Mouse (Mus musculus): ENCODE measurements around the gene Hsd3b6.
"Not testable (repeated sequence)": the region's sequence is repeated elsewhere in the genome, so short reads cannot be mapped to it uniquely, and the experiment has no call there.

The Hsd3b6 gene

DNA sequence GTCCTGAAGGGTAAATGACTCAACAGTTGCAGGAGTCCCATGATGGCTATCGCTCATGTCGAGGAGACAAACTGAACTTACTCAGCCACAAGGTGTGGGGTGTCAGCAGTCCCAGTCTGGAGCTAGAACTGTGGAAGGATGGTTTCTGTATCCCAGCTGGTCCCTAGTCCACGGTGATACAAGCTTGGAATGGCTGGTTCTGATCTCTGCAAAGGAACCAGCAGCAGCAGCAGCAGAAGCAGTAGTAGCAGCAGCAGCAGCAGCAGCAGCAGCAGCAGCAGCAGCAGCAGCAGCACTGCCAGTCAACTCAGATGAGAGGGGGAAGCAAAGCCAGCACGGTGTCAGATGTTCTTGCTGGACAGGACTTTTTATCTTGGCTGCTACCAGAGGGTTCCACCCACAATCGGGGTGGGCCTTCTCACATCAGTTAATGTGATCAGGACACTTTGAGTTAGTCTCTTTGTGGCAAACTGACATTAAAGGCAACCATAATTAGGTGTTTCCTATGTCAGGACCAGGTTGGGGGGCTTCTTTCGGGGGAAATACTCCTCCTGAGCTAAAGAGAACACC is at the start of gene Hsd3b6:
Gene Hsd3b6, minus strand, starts transcription at position 343 of the 570 bp plus-strand sequence.
- no peak for DNase-seq

- DNase-seq, result no peak
Observed at GRCm38 (mm10) chr3:98862800-98863199, 48.6 kb upstream of the Hsd3b6 start.

DNA sequence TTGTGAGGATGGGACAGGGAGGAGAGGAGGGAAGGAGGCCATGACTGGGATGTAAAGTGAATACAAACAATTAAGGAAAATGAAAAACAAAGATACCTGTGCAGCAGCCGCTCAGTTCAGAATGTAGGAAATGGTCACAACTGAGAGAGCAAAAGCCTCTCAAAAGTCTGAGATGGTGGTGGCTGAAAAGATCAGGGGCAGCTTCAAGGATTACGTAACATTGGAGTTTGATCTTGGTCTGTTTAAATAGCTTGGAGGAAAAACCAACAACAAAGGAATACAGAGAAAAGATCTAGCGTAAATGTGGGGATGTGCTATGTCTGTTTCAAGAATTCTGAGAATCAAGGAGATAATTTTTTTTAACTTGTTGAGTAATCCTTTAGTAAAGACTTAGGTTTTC is 45.3 kb upstream of the Hsd3b6 start, which contains the start of gene Hsd3b1:
Gene Hsd3b1, minus strand, starts transcription at position 219 of the 400 bp plus-strand sequence.
- no peak for DNase-seq

DNA sequence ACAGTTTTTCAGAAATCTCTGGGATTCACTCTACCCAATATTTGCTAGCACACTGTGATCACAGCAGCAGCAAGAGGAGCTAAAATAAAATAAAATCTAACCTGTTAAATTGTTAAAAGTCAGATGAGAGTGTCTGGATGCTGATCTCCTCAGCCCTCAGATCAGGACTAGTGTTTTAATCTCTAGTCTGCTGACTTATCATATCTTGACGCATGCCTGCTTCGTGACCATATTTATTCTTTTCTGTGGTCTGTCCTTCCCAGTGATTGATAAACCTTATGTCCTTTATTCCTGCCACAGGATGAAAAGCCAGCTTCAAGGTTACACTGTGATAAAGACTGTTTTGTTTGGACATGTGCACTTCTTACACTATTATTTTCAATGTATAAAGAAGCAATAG is 43.8 kb upstream of the Hsd3b6 start:
- no peak for DNase-seq

GRCm38 (mm10) chr3:98856892-98857291 is 42.6 kb upstream of the Hsd3b6 start:
- no peak for DNase-seq

DNA sequence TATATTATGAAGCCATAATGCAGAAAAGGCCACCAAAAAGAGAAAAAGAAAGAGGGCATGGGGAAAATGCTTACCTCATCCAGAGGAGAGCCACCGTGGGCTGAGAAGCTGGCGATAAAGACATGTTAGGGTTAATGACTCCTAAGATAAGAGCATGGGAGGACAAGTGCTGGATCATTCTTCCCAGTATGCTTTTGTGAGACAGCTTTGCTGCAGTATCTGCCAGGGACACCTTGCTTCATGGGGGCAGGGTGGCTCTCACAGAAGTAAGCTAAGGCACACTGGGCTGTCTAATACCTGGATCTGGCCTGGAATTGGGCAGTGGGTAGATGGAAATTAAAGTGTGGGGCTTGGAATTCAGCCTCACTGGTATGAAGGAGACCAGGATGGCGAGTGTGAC is 40.9 kb upstream of the Hsd3b6 start:
- no peak for DNase-seq

GRCm38 (mm10) chr3:98853685-98854084 is 39.4 kb upstream of the Hsd3b6 start:
- DNase-seq, result no peak

DNA sequence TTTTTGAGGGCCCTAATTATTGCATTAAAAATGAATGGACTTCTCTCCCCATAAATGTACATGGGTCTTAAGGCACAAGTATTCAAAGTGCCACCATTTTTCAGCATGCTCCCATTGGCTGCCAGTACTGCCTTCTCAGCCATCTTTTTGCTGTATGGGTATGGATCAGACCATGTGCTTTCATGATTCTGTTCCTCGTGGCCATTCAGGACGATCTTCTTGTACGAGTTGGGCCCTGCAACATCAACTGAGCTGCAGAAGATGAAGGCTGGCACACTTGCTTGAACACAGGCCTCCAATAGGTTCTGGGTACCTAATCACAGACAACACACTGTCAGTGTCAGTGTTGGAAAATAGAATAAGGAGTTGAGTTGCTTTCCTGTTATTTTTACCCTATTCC is 38.8 kb upstream of the Hsd3b6 start:
- no peak for DNase-seq

- DNase-seq, result no peak
Observed at GRCm38 (mm10) chr3:98852631-98853030, 38.4 kb upstream of the Hsd3b6 start.

DNA sequence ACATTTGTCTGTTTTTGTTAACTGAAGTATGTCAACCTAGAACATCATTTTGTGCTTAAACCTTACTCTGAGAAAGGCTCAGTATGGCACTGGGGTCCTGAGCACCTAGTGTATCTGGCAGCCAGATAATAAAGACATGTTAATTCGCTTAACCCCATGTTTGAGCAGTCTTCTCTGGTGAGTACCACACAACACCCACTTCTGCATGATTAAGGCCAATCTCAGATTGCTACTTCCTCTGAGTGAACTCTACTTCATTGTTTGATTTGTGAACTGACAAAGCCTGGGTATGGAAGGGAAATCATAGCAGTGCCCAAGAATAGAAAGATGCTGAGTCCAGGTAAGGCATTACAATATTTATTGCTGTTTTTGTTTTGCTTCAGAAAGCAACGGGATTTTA is 37.6 kb upstream of the Hsd3b6 start:
- DNase-seq, result no peak

GRCm38 (mm10) chr3:98850262-98850661 is 36.0 kb upstream of the Hsd3b6 start:
- no peak for DNase-seq

DNA sequence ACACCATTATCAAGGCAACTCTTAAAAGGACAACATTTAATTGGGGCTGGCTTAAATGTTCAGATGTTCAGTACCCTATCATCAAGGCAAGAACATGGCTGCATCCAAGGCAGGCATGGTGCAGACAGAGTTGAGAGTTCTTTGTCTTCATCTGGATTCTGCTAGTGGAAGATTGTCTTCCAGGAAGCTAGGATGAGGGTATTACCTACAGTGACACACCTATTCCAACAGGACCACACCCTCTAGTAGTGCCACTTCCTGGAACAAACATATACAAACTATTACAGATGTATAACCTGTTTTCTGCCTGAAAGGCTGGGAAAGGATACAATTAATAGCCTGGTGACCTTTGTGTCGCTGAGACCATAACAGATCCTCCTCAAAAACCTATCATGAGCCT is 34.7 kb upstream of the Hsd3b6 start:
- no peak for DNase-seq

DNA sequence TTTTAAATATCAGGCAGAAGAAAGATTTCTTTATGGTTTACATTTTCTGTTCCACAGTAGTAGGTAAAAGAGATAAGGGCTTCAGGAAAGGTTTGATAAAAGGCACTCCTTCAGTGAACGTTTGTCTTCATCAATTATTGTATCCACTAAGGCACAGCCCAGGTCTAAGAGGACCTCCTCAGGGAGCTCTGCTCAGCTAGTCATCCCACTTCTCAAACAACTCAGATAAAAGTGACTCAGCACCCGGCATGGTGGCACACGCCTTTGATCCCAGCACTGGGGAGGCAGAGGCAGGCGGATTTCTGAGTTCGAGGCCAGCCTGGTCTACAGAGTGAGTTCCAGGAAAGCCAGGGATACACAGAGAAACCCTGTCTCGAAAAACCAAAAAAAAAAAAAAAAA is 1.6 kb downstream of the Hsd3b6 start:
- DNase-seq, result not testable (repeated sequence)

GRCm38 (mm10) chr3:98805032-98805431 is 9.2 kb downstream of the Hsd3b6 start:
- not testable (repeated sequence) for DNase-seq

- DNase-seq, result no peak
Observed at GRCm38 (mm10) chr3:98786551-98786950, 27.7 kb downstream of the Hsd3b6 start.

DNA sequence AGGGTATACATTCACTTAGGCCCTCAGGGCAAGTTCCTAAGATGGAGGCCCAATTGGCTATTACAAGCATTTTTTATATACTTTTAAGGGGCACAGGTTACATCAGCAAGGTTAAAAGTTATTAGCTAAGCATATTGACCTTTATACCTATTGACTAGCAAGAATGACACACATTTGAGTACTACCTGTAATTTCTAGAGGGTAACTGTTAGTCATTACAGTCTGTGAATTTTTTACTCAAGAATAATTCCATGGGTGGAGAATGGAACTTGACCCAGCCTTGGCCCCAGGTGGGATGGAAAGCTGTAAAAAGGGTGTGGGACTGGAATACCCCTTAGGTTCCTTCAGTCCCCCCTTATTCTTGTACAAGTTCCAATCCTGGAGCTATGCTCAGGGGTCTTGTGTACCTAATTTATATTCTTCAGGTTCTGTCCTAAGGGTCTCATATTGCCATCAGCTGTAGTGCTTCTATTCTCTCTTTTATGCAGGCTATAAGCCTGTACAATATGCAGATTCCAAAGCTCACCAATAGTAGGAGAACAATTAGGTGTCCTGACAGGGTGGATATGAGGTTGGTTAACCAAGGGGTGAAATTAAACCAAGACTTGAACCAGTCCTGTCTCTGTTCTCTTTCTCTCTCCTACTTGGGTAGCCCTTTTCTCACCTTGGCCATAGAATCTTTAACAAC is 31.9 kb downstream of the Hsd3b6 start:
- no peak for DNase-seq

- DNase-seq, result no peak
Observed at GRCm38 (mm10) chr3:98780921-98781320, 33.3 kb downstream of the Hsd3b6 start.

GRCm38 (mm10) chr3:98764155-98764554 is 50.1 kb downstream of the Hsd3b6 start:
- no peak for DNase-seq

DNA sequence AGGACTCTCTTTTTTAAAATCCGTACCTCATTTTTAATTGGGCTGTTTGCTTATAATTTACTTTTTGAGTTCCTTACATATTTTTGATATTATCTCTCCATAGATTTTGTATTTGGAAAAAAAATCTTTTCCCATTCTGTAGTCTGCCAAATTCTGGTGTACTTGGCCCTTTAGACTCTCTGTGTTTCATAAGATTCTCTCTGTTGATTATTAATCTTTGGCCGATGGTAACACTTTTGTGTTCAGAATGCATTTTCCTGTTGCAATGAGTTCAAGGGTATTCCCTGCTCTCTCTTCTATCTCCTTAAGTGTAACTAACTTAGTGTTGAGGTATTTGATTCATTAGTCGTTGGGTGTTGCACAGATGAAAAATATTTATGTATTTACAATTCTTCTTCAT is 57.4 kb downstream of the Hsd3b6 start:
- no peak for DNase-seq
